Mouse (Mus musculus) megakaryocyte, embryonic 14.5 days (primary cell): ENCODE measurements around the gene Foxb2.

Source experiments
- FLI1 ChIP-seq: IDR thresholded peaks from 2 replicates; pipeline ENCODE4 v1.6.1; 2012; ENCODE audit warnings: low read length, inconsistent platforms, mixed read lengths
- GATA1 ChIP-seq: IDR thresholded peaks from 3 replicates; pipeline ENCODE4 v1.6.1; 2012; ENCODE audit warnings: mixed read lengths, low read length, inconsistent platforms, borderline replicate concordance

DNA sequence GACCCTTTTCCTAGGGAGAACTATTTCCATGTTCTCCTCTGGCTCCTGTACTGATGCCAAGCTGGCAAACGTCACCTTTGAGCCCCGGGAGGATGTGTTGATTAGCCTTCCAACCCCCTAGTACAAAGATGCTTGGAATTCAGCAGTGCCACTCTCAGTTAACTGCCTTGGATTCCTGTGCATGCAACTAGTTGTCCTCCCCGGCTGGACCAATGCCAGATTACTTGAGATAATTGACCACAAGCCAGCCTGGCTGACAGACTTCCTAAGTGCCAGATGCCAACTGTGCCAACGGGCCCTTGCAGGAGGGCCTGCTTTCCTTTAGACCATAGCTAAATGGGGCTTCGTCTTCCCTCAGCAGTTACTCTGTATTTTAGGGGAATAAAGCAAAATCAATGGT is 5.1 kb downstream of the Foxb2 start:
- TF ChIP-seq FLI1 (no peak), GATA1 (no peak)
